13 mouse cellular contexts compared by ENCODE assay signal in genomic region chr12:26316261-26316660, GRCm38 (mm10).
DNase-seq lines count a peak whose midpoint lies in the region; ATAC-seq lines count a peak whose summit lies in the region.
"Had no signal": no experiment of that assay in that cellular context is flagged by ENCODE, and none has a peak within 500 bp of the region (broad histone marks: within the 10 kb centered on the region; RNA-seq: fewer than 3 reads in every experiment).

No protein-coding gene starts in this region.

- no peak overlapping the region for H3K4me3 ChIP-seq in heart, embryonic 10.5 days
- H3K4me3 ChIP-seq in midbrain, embryonic 13.5 days (replicated peaks): no peak overlapping the region
- H3K4me3 ChIP-seq: hindbrain, embryonic 13.5 days; midbrain, embryonic 12.5 days had no signal

- no peaks in the 10 kb centered on the region for H3K4me1 ChIP-seq in heart, embryonic 10.5 days
- H3K4me1 ChIP-seq in midbrain, embryonic 13.5 days (replicated peaks): no peaks in the 10 kb centered on the region
- H3K4me1 ChIP-seq: hindbrain, embryonic 13.5 days; midbrain, embryonic 12.5 days had no signal

- ATAC-seq in midbrain, embryonic 13.5 days: no peak
- ATAC-seq: Patski had no signal

- no peaks in the 10 kb centered on the region for H3K27me3 ChIP-seq in heart, embryonic 10.5 days (ENCODE audit: insufficient read depth, poor library complexity, severe bottlenecking)
- no peaks in the 10 kb centered on the region for H3K27me3 ChIP-seq in midbrain, embryonic 13.5 days
- H3K27me3 ChIP-seq: hindbrain, embryonic 13.5 days; midbrain, embryonic 12.5 days; Patski had no signal

- H3K4me2 ChIP-seq in midbrain, embryonic 13.5 days (replicated peaks): no peak overlapping the region
- H3K4me2 ChIP-seq: hindbrain, embryonic 13.5 days; midbrain, embryonic 12.5 days had no signal

- peaks cover 20% of the 10 kb centered on the region; the same call in 1 of the 2 replicates for H3K36me3 ChIP-seq in heart, embryonic 10.5 days
- peaks cover 72% of the 10 kb centered on the region for H3K36me3 ChIP-seq in midbrain, embryonic 13.5 days

- DNase-seq in heart, adult 18-20 months: peak; percentile 76 to 78
- no peak for DNase-seq in heart, embryonic 10.5 days (ENCODE audit: low spot score)
- peak; percentile 67 for DNase-seq in adipocyte (ENCODE audit: low spot score)
- peak; percentile 38 for DNase-seq in gastrocnemius, postnatal 25 days
- DNase-seq in lung, postnatal 14 days: peak; percentile 59
- DNase-seq in thymus, postnatal 14 days: no peak
- no peak for DNase-seq in left cerebral cortex, postnatal 14 days (ENCODE audit: low spot score in 2 of 2)
- DNase-seq: liver had no signal

- H3K27ac ChIP-seq in heart, embryonic 10.5 days: no peak overlapping the region
- H3K27ac ChIP-seq in midbrain, embryonic 13.5 days: no peak overlapping the region
- H3K27ac ChIP-seq: hindbrain, embryonic 13.5 days; kidney, postnatal 0 days; midbrain, embryonic 12.5 days had no signal

- intact Hi-C loops in left cerebral cortex, postnatal 14 days (cut with DNase I): loop anchor here (5.0 kb wide), 1 partner anchor 61 kb away; no protein-coding TSS in a partner anchor

- 77% methylated on average over 3 of the region's 3 CpGs for WGBS in heart, embryonic 10.5 days
- WGBS in midbrain, embryonic 13.5 days: 80% methylated on average over 3 of the region's 3 CpGs

- no peak overlapping the region for H3K9ac ChIP-seq in midbrain, embryonic 13.5 days (replicated peaks)
- H3K9ac ChIP-seq: hindbrain, embryonic 13.5 days; midbrain, embryonic 12.5 days had no signal

- no peaks in the 10 kb centered on the region for H3K9me3 ChIP-seq in heart, embryonic 10.5 days
- no peaks in the 10 kb centered on the region for H3K9me3 ChIP-seq in midbrain, embryonic 13.5 days
- H3K9me3 ChIP-seq: hindbrain, embryonic 13.5 days; midbrain, embryonic 12.5 days had no signal

Comparison
In these comparisons a context has a peak if more than half of its experiments do, and no peak if none do; other contexts are left out.
1. DNase-seq: peak in heart, adult 18-20 months (2 of 2), adipocyte (single experiment), gastrocnemius, postnatal 25 days (single experiment) and lung, postnatal 14 days (single experiment); none in heart, embryonic 10.5 days (single experiment), thymus, postnatal 14 days (single experiment) and left cerebral cortex, postnatal 14 days (0 of 2).